In the genomic region with DNA sequence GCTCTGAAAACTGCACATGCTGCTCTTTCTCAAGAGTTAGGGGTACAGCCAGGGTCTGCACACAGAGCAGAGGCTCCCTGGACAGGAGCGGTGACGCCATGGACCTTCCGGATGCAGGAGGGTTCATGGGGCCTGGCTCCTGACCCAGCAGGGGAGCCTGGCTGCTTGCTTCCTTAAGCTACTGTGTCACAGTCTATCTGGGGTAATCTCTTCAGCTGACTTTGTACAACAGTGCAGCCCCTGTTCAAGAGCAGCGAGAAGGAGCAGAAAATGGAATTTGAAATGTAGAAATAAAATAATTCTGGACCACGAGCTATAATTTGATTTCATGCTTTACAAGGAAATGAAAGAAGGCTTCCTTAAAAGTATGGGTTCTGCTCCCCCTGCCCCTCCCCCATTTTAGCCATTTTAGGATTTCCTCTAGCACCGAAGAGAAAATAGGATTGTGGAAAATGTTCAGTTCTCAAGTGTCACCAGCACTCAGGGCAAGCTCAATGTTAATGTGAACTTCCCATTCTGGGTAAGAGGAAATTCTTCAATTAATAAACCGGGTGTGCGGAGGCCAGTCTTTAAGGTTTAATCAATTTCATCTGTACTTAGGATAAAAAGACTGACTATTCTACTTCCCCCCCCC, we compare ENCODE assay signal across 13 mouse cellular contexts.
DNase-seq lines count a peak whose midpoint lies in the region; ATAC-seq lines count a peak whose summit lies in the region.
"Had no signal": no experiment of that assay in that cellular context is flagged by ENCODE, and none has a peak within 500 bp of the region (broad histone marks: within the 10 kb centered on the region; RNA-seq: fewer than 3 reads in every experiment).

No protein-coding gene starts in this region.

- WGBS in hindbrain, embryonic 12.5 days: 64% methylated on average over 8 of the region's 8 CpGs
- WGBS in hindbrain, embryonic 11.5 days: 69% methylated on average over 8 of the region's 8 CpGs
- 29% methylated on average over 8 of the region's 8 CpGs for WGBS in embryonic facial prominence, embryonic 11.5 days
- 60% methylated on average over 8 of the region's 8 CpGs for WGBS in intestine, embryonic 14.5 days

- H3K4me2 ChIP-seq in hindbrain, embryonic 12.5 days (replicated peaks): no peak overlapping the region
- no peak overlapping the region for H3K4me2 ChIP-seq in hindbrain, embryonic 11.5 days (replicated peaks; ENCODE audit: low read depth, low read length)
- peak overlapping the region; percentile 7; the same call in 1 of the 2 replicates for H3K4me2 ChIP-seq in embryonic facial prominence, embryonic 11.5 days (ENCODE audit: low read depth, low read length)
- H3K4me2 ChIP-seq in intestine, embryonic 14.5 days (ENCODE audit: low read length): no peak overlapping the region
- H3K4me2 ChIP-seq: liver, embryonic 15.5 days; neural tube, embryonic 15.5 days had no signal

- no peaks in the 10 kb centered on the region for H3K9me3 ChIP-seq in hindbrain, embryonic 12.5 days (replicated peaks)
- no peaks in the 10 kb centered on the region for H3K9me3 ChIP-seq in hindbrain, embryonic 11.5 days (ENCODE audit: control insufficient read depth, low read length)
- no peaks in the 10 kb centered on the region for H3K9me3 ChIP-seq in embryonic facial prominence, embryonic 11.5 days (replicated peaks; ENCODE audit: control insufficient read depth, low read length)
- no peaks in the 10 kb centered on the region for H3K9me3 ChIP-seq in intestine, embryonic 14.5 days (ENCODE audit: control insufficient read depth, low read length)
- H3K9me3 ChIP-seq: liver, embryonic 15.5 days; neural tube, embryonic 15.5 days had no signal

- no peaks in the 10 kb centered on the region for H3K36me3 ChIP-seq in hindbrain, embryonic 12.5 days
- H3K36me3 ChIP-seq in hindbrain, embryonic 11.5 days (ENCODE audit: control insufficient read depth, insufficient read depth, low read length): no peaks in the 10 kb centered on the region
- no peaks in the 10 kb centered on the region for H3K36me3 ChIP-seq in embryonic facial prominence, embryonic 11.5 days (replicated peaks; ENCODE audit: control insufficient read depth, insufficient read depth, low read depth, low read length)
- H3K36me3 ChIP-seq in intestine, embryonic 14.5 days (ENCODE audit: control insufficient read depth, insufficient read depth, low read length): no peaks in the 10 kb centered on the region
- H3K36me3 ChIP-seq: liver, embryonic 15.5 days; neural tube, embryonic 15.5 days had no signal

- H3K27ac ChIP-seq in hindbrain, embryonic 12.5 days: peak overlapping the region; percentile 24; the same call in 1 of the 2 replicates
- H3K27ac ChIP-seq in hindbrain, embryonic 11.5 days (ENCODE audit: low read depth, low read length): no peak overlapping the region
- peak overlapping the region; percentile 72 for H3K27ac ChIP-seq in embryonic facial prominence, embryonic 11.5 days (replicated peaks; ENCODE audit: low read depth, low read length)
- peak overlapping the region; percentile 39 for H3K27ac ChIP-seq in intestine, embryonic 14.5 days (ENCODE audit: low read depth)
- H3K27ac ChIP-seq: left cerebral cortex, adult 2 months; liver, embryonic 15.5 days; neural tube, embryonic 15.5 days had no signal

- H3K9ac ChIP-seq in hindbrain, embryonic 12.5 days: no peak overlapping the region
- H3K9ac ChIP-seq in hindbrain, embryonic 11.5 days (ENCODE audit: low read depth, low read length): no peak overlapping the region
- H3K9ac ChIP-seq in embryonic facial prominence, embryonic 11.5 days (replicated peaks; ENCODE audit: low read length): no peak overlapping the region; the same call in 1 of the 2 replicates
- no peak overlapping the region for H3K9ac ChIP-seq in intestine, embryonic 14.5 days (ENCODE audit: low read length)
- H3K9ac ChIP-seq: liver, embryonic 15.5 days; neural tube, embryonic 15.5 days had no signal

- H3K27me3 ChIP-seq in hindbrain, embryonic 12.5 days: no peaks in the 10 kb centered on the region
- no peaks in the 10 kb centered on the region for H3K27me3 ChIP-seq in hindbrain, embryonic 11.5 days (ENCODE audit: control insufficient read depth, insufficient read depth, low read length)
- no peaks in the 10 kb centered on the region for H3K27me3 ChIP-seq in embryonic facial prominence, embryonic 11.5 days (ENCODE audit: control insufficient read depth, insufficient read depth, low read length)
- no peaks in the 10 kb centered on the region for H3K27me3 ChIP-seq in intestine, embryonic 14.5 days (replicated peaks; ENCODE audit: control insufficient read depth, insufficient read depth, low read length)
- H3K27me3 ChIP-seq: liver, embryonic 15.5 days; neural tube, embryonic 15.5 days had no signal

- no peak for ATAC-seq in hindbrain, embryonic 12.5 days (ENCODE audit: low FRiP score)
- no peak for ATAC-seq in hindbrain, embryonic 11.5 days (ENCODE audit: low FRiP score)
- ATAC-seq in embryonic facial prominence, embryonic 11.5 days (replicated peaks; ENCODE audit: insufficient number of reproducible peaks, low FRiP score, low TSS enrichment, low read depth): peak; percentile 80
- no peak for ATAC-seq in intestine, embryonic 14.5 days (replicated peaks; ENCODE audit: low FRiP score, low TSS enrichment, low read depth)
- no peak for ATAC-seq in erythroblast, adult 5-6 weeks (replicated peaks; ENCODE audit: low FRiP score, poor library complexity, severe bottlenecking)
- ATAC-seq: midbrain, embryonic 16.5 days had no signal

- H3K4me1 ChIP-seq in hindbrain, embryonic 12.5 days: peaks cover 26% of the 10 kb centered on the region
- H3K4me1 ChIP-seq in hindbrain, embryonic 11.5 days (replicated peaks; ENCODE audit: control insufficient read depth, insufficient read depth, low read length): 0 out of 2 replicates have a peak, but pooled peaks cover 4% of the 10 kb centered on the region
- peaks cover 9% of the 10 kb centered on the region for H3K4me1 ChIP-seq in embryonic facial prominence, embryonic 11.5 days (ENCODE audit: control insufficient read depth, insufficient read depth, low read length)
- peaks cover 20% of the 10 kb centered on the region for H3K4me1 ChIP-seq in intestine, embryonic 14.5 days (replicated peaks; ENCODE audit: control insufficient read depth, insufficient read depth, low read length)

- no peak for DNase-seq in hindbrain, embryonic 11.5 days (ENCODE audit: low spot score)
- DNase-seq in embryonic facial prominence, embryonic 11.5 days (ENCODE audit: low spot score): peak; percentile 76
- no peak for DNase-seq in intestine, embryonic 14.5 days (ENCODE audit: low spot score)
- DNase-seq in retina, embryonic 14.5 days (ENCODE audit: low spot score): peak; percentile 28
- DNase-seq in left cerebral cortex, postnatal 36 days (ENCODE audit: low spot score in 2 of 2): no peak
- DNase-seq: cerebellum, adult 9-10 months; lung, postnatal 4 days had no signal

- H3K4me3 ChIP-seq in hindbrain, embryonic 12.5 days: no peak overlapping the region
- H3K4me3 ChIP-seq in hindbrain, embryonic 11.5 days (ENCODE audit: low read depth, low read length): no peak overlapping the region
- H3K4me3 ChIP-seq in embryonic facial prominence, embryonic 11.5 days (ENCODE audit: low read depth, low read length): no peak overlapping the region
- H3K4me3 ChIP-seq in intestine, embryonic 14.5 days (ENCODE audit: low read depth, low read length): no peak overlapping the region
- H3K4me3 ChIP-seq: left cerebral cortex, adult 2 months; liver, embryonic 15.5 days; neural tube, embryonic 15.5 days had no signal

- intact Hi-C loops in left cerebral cortex, postnatal 36 days (cut with DNase I): no loop called here

Comparison
In these comparisons a context has a peak if more than half of its experiments do, and no peak if none do; other contexts are left out.
1. DNase-seq: peak in embryonic facial prominence, embryonic 11.5 days (single experiment) and retina, embryonic 14.5 days (single experiment); none in hindbrain, embryonic 11.5 days (single experiment), intestine, embryonic 14.5 days (single experiment) and left cerebral cortex, postnatal 36 days (0 of 2).